In genomic region chr12:116138322-116139205, GRCm38 (mm10) we compare ENCODE assay signal across 9 mouse cellular contexts.
DNase-seq lines count a peak whose midpoint lies in the region; ATAC-seq and TF ChIP-seq lines count a peak whose summit lies in the region.
"Had no signal": no experiment of that assay in that cellular context is flagged by ENCODE, and none has a peak within 500 bp of the region (broad histone marks: within the 10 kb centered on the region; RNA-seq: fewer than 3 reads in every experiment).

No protein-coding gene starts in this region.

- TF ChIP-seq CTCF in hindbrain, postnatal 0 days (IDR thresholded peaks at IDR 0.05; ENCODE audit: low read depth): peak; percentile 33; the same call in 1 of the 2 replicates
- TF ChIP-seq CTCF in bone marrow, adult 2 months (IDR thresholded peaks at IDR 0.05; ENCODE audit: control insufficient read depth, insufficient read depth, low read length): peak; percentile 55; the same call in 1 of the 2 replicates

- H3K36me3 ChIP-seq in hindbrain, postnatal 0 days (ENCODE audit: insufficient read depth, low read length): no peaks in the 10 kb centered on the region
- H3K36me3 ChIP-seq in hindbrain, embryonic 11.5 days (ENCODE audit: control insufficient read depth, insufficient read depth, low read length): no peaks in the 10 kb centered on the region
- no peaks in the 10 kb centered on the region for H3K36me3 ChIP-seq in forebrain, embryonic 10.5 days (replicated peaks)
- H3K36me3 ChIP-seq: hindbrain, embryonic 13.5 days had no signal

- TF ChIP-seq POLR2A in bone marrow, adult 2 months (IDR thresholded peaks at IDR 0.05; ENCODE audit: borderline replicate concordance, control insufficient read depth, low read depth, low read length): no peak

- no peak for ATAC-seq in hindbrain, postnatal 0 days
- ATAC-seq in hindbrain, embryonic 11.5 days (ENCODE audit: low FRiP score): no peak
- ATAC-seq in erythroid progenitor cell, adult 5-6 weeks (replicated peaks; ENCODE audit: low FRiP score, poor library complexity, severe bottlenecking): no peak

- no peak overlapping the region for H3K9ac ChIP-seq in hindbrain, postnatal 0 days (replicated peaks; ENCODE audit: low read length)
- no peak overlapping the region for H3K9ac ChIP-seq in hindbrain, embryonic 11.5 days (ENCODE audit: low read depth, low read length)
- H3K9ac ChIP-seq: hindbrain, embryonic 13.5 days had no signal

- DNase-seq in hindbrain, postnatal 0 days (ENCODE audit: low spot score): no peak
- no peak for DNase-seq in hindbrain, embryonic 11.5 days (ENCODE audit: low spot score)
- peak; percentile 73 for DNase-seq in 416B (ENCODE audit: low read depth)
- peak; percentile 58 for DNase-seq in naive thymus-derived CD4-positive, alpha-beta T cell, adult 2 months (ENCODE audit: low read depth)
- DNase-seq in urinary bladder, adult 2 months (ENCODE audit: low spot score): no peak
- no peak for DNase-seq in forebrain, embryonic 10.5 days (ENCODE audit: extremely low spot score, low spot score)

- no peaks in the 10 kb centered on the region for H3K4me1 ChIP-seq in hindbrain, postnatal 0 days (ENCODE audit: insufficient read depth, low read length)
- H3K4me1 ChIP-seq in hindbrain, embryonic 11.5 days (replicated peaks; ENCODE audit: control insufficient read depth, insufficient read depth, low read length): no peaks in the 10 kb centered on the region
- H3K4me1 ChIP-seq in bone marrow, adult 2 months (ENCODE audit: control insufficient read depth, insufficient read depth, low read length): peaks cover 1% of the 10 kb centered on the region; the same call in 1 of the 2 replicates
- no peaks in the 10 kb centered on the region for H3K4me1 ChIP-seq in forebrain, embryonic 10.5 days
- H3K4me1 ChIP-seq: hindbrain, embryonic 13.5 days had no signal

- WGBS in hindbrain, postnatal 0 days: 67% methylated on average over 7 of the region's 7 CpGs
- WGBS in hindbrain, embryonic 11.5 days: 69% methylated on average over 7 of the region's 7 CpGs
- 11% methylated on average over 7 of the region's 7 CpGs for WGBS in bone marrow, adult 2 months
- 73% methylated on average over 7 of the region's 7 CpGs for WGBS in forebrain, embryonic 10.5 days

- H3K4me3 ChIP-seq in hindbrain, postnatal 0 days (ENCODE audit: low read length): no peak overlapping the region
- H3K4me3 ChIP-seq in hindbrain, embryonic 11.5 days (ENCODE audit: low read depth, low read length): no peak overlapping the region
- no peak overlapping the region for H3K4me3 ChIP-seq in bone marrow, adult 2 months (replicated peaks; ENCODE audit: control insufficient read depth, low read depth, low read length)
- no peak overlapping the region for H3K4me3 ChIP-seq in forebrain, embryonic 10.5 days
- H3K4me3 ChIP-seq: hindbrain, embryonic 13.5 days had no signal

- H3K4me2 ChIP-seq in hindbrain, postnatal 0 days (ENCODE audit: low read depth, low read length): no peak overlapping the region
- no peak overlapping the region for H3K4me2 ChIP-seq in hindbrain, embryonic 11.5 days (replicated peaks; ENCODE audit: low read depth, low read length)
- H3K4me2 ChIP-seq: hindbrain, embryonic 13.5 days had no signal

- H3K27ac ChIP-seq in hindbrain, postnatal 0 days: no peak overlapping the region
- H3K27ac ChIP-seq in hindbrain, embryonic 11.5 days (ENCODE audit: low read depth, low read length): no peak overlapping the region
- no peak overlapping the region for H3K27ac ChIP-seq in bone marrow, adult 2 months (ENCODE audit: control insufficient read depth, insufficient read depth, low read depth, low read length, poor library complexity)
- H3K27ac ChIP-seq in forebrain, embryonic 10.5 days: no peak overlapping the region
- H3K27ac ChIP-seq: hindbrain, embryonic 13.5 days had no signal

- H3K27me3 ChIP-seq in hindbrain, postnatal 0 days (ENCODE audit: insufficient read depth, low read length): no peaks in the 10 kb centered on the region
- H3K27me3 ChIP-seq in hindbrain, embryonic 11.5 days (ENCODE audit: control insufficient read depth, insufficient read depth, low read length): no peaks in the 10 kb centered on the region
- 0 out of 2 replicates have a peak, but pooled peaks cover 3% of the 10 kb centered on the region for H3K27me3 ChIP-seq in forebrain, embryonic 10.5 days (ENCODE audit: poor library complexity, severe bottlenecking)
- H3K27me3 ChIP-seq: hindbrain, embryonic 13.5 days had no signal

- no peaks in the 10 kb centered on the region for H3K9me3 ChIP-seq in hindbrain, postnatal 0 days (ENCODE audit: low read length)
- no peaks in the 10 kb centered on the region for H3K9me3 ChIP-seq in hindbrain, embryonic 11.5 days (ENCODE audit: control insufficient read depth, low read length)
- H3K9me3 ChIP-seq in forebrain, embryonic 10.5 days: no peaks in the 10 kb centered on the region; the same call in 1 of the 2 replicates
- H3K9me3 ChIP-seq: hindbrain, embryonic 13.5 days had no signal

Comparison
In these comparisons a context has a peak if more than half of its experiments do, and no peak if none do; other contexts are left out.
1. DNase-seq: peak in 416B (single experiment) and naive thymus-derived CD4-positive, alpha-beta T cell, adult 2 months (single experiment); none in hindbrain, postnatal 0 days (single experiment), hindbrain, embryonic 11.5 days (single experiment), urinary bladder, adult 2 months (single experiment) and forebrain, embryonic 10.5 days (single experiment).